Mouse (Mus musculus) forebrain, embryonic 10.5 days (tissue): ENCODE data around the gene Pml. TPM values are rescaled to one million over a fixed set of nuclear protein-coding genes. Genes with fewer than 3 reads are reported as not detected.
"Not testable (repeated sequence)": the region's sequence is repeated elsewhere in the genome, so short reads cannot be mapped to it uniquely, and the experiment has no call there.

Source experiments
- DNase-seq: peaks from one replicate; pipeline ENCODE4 v3.0.0-alpha.2; 2017; ENCODE audit warnings: low spot score; ENCODE audit errors: extremely low spot score
- H3K27ac ChIP-seq: fragments of 300-500 bp; sonication (generic); 2 replicates; pipeline ENCODE4 v1.5.1; 2016; ENCODE audit warnings: mild to moderate bottlenecking
- H3K27me3 ChIP-seq: fragments of 300-500 bp; sonication (generic); 2 replicates; pipeline ENCODE4 v1.6.1; 2016; ENCODE audit warnings: mild to moderate bottlenecking; ENCODE audit not compliant: poor library complexity, severe bottlenecking
- H3K36me3 ChIP-seq: fragments of 300-500 bp; sonication (generic); replicated peaks from 2 replicates; pipeline ENCODE4 v1.6.1; 2016; ENCODE audit warnings: mild to moderate bottlenecking, moderate library complexity
- H3K4me1 ChIP-seq: fragments of 300-500 bp; sonication (generic); 2 replicates; pipeline ENCODE4 v1.6.1; 2016
- H3K4me3 ChIP-seq: fragments of 300-500 bp; sonication (generic); 2 replicates; pipeline ENCODE4 v1.5.1; 2016; ENCODE audit warnings: mild to moderate bottlenecking, moderate library complexity
- H3K9me3 ChIP-seq: fragments of 300-500 bp; sonication (generic); 2 replicates; pipeline ENCODE4 v1.6.1; 2016; ENCODE audit warnings: mild to moderate bottlenecking, moderate library complexity
- WGBS: fragments of 180-500 bp; shearing (Covaris S2); methylation state at CpG from one replicate; pipeline ENCODE4 v1.1.7; 2016; 5-methylcytosine and 5-hydroxymethylcytosine counted together
- polyA plus RNA-seq: library from polyadenylated mRNA; unstranded; fragments of >200 nt; fragmentation: Nextera tagmentation; extraction: Ambion mirVana; gene quantifications from 2 replicates; pipeline ENCODE4 v1.2.1, GENCODE M21; 2016

The Pml gene
- polyA plus RNA-seq, 1 experiment from 2014 or later: 14.4 TPM

DNA sequence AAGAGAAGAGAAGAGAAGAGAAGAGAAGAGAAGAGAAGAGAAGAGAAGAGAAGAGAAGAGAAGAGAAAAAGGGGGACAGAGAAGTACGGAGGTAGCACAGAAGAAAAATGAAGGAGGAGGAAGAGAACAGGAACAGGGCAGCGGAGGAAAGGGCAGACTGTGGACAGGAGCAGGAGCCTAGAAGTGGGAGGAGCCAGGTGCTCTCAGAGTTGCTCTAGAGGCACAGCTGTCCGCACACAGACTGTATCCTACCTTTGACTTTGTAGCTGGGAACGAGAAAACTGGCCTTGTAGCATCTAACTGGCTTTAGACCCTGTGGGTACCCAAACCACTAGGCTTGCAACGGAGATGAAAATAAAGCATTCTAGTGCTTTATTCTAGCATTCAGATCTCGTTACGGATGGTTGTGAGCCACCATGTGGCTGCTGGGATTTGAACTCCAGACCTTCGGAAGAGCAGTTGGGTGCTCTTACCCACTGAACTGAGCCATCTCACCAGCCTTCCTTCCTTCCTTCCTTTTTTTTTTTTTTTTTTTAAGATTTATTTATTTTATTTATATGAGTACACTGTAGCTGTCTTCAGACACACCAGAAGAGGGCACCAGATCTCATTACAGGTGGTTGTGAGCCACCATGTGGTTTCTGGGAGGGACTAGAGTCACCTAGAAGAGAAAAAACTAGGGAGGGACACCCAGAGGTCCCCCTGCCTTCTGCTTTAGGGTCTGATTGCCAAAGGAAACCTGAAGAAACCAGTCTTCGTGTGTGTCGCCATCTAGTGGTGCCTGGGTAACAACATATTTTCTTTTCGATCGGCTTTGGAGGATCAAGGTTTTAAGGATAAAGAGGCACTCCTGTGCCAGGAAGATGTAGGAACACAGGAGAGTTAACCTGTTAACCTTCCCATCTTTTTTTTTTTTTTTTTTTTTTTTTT is 19.1 kb upstream of the Pml start:
- DNase-seq: peak; percentile 59
- Histone ChIP-seq H3K9me3 (no peaks in the 10 kb centered on the region), H3K4me1 (peaks cover 13% of the 10 kb centered on the region), H3K27ac (no peak overlapping the region), H3K27me3 (no peaks in the 10 kb centered on the region), H3K4me3 (no peak overlapping the region), H3K36me3 (no peaks in the 10 kb centered on the region)
- WGBS: 57% methylated on average over 12 of the region's 12 CpGs

DNA sequence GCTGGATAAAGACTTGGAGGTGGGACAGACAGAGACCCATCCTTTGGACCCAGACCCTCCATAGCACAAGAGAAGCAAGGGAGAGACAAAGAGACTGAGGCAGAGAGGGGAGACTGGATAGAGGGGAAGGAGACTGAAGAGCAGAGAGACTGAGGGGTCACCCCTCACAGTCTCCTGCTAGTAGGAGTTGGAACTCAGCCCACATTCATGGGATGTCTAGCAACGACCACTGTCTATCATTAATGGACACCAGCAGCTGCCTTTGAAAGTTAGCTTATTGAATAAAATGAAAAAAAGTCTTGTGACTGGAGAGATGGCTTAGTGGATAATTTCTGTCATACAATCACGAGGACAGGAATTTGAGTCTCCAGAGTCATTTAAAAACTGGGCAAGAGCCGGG is 17.5 kb upstream of the Pml start:
- no peak for DNase-seq
- no peak overlapping the region for H3K4me3 ChIP-seq
- H3K27me3 ChIP-seq: no peaks in the 10 kb centered on the region
- H3K36me3 ChIP-seq: peaks cover 9% of the 10 kb centered on the region
- 86% methylated on average over 3 of the region's 3 CpGs for WGBS
- H3K9me3 ChIP-seq: no peaks in the 10 kb centered on the region
- peak overlapping the region; percentile 20; the same call in 1 of the 2 replicates for H3K27ac ChIP-seq
- peaks cover 9% of the 10 kb centered on the region for H3K4me1 ChIP-seq

DNA sequence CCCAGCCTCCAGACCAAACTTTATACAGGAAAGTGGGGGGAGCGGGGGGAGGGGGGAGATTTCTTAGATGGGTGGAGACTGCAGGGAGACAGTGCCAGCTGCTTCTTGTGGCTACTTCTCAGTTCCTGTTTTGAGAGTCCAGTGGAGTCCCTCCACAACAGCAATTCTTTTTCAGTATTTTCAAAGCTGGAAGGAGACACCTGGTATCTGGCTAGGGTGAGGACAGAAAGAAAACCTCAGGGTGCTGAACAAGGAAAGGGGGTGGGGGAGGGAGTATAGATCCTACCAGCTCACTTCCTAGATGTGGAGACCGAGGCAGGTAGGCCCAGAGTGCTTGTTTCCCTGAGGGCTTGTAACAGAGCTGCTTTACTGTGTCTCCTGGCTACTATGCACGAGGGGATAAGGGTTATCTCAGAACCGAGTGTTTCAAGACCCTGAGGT is 17.0 kb upstream of the Pml start:
- no peak for DNase-seq
- WGBS: 38% methylated on average over 4 of the region's 4 CpGs
- Histone ChIP-seq H3K36me3 (peaks cover 14% of the 10 kb centered on the region), H3K27me3 (no peaks in the 10 kb centered on the region), H3K27ac (peak overlapping the region; percentile 20; the same call in 1 of the 2 replicates), H3K9me3 (no peaks in the 10 kb centered on the region), H3K4me3 (no peak overlapping the region), H3K4me1 (peaks cover 9% of the 10 kb centered on the region)

DNA sequence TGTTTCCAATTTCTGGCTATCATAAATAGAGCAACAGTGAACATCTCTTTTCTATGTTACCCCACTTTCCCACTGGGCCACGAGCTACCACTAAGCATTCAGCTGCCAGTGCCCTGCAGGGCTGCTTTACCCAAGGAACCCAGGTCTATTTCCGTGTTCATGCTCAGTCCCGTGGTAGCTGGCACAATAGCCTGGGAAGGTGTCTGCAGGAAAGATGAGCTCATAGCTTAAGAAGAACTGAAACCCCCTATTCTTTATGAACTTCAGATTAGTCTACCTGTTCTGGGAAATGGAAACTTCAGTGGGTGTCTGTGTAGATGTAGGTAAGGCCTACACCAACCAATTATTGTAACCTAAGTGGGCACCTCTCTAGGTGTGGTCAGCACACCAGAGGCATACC is 15.8 kb upstream of the Pml start:
- 83% methylated on average over 3 of the region's 3 CpGs for WGBS
- Histone ChIP-seq H3K4me1 (peaks cover 9% of the 10 kb centered on the region), H3K27ac (no peak overlapping the region), H3K27me3 (no peaks in the 10 kb centered on the region), H3K36me3 (peaks cover 23% of the 10 kb centered on the region), H3K4me3 (no peak overlapping the region), H3K9me3 (no peaks in the 10 kb centered on the region)
- no peak for DNase-seq

DNA sequence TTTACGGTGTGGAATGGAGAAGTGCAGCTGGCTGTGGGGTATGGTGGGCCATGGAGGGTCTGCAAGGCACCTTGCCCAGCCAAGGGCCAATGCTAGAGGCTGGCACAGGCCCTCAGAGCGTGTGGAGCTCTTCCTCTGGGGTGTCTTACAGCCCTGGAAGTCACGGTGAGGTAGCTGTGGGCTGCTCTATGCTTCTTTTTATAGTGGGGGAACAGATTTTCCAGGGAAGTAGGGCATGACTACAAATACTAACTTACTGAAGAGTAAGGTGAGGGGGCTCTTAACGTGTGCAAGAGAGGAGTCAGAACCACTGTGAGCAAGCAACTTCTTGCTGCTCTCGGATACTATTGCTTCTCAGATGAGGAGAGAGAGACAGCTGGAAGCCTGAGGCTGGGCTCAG is 12.9 kb upstream of the Pml start:
- 94% methylated on average over 5 of the region's 5 CpGs for WGBS
- no peak for DNase-seq
- Histone ChIP-seq H3K9me3 (no peaks in the 10 kb centered on the region), H3K27ac (no peak overlapping the region), H3K4me1 (peaks cover 9% of the 10 kb centered on the region), H3K27me3 (no peaks in the 10 kb centered on the region), H3K36me3 (peaks cover 50% of the 10 kb centered on the region), H3K4me3 (no peak overlapping the region)

DNA sequence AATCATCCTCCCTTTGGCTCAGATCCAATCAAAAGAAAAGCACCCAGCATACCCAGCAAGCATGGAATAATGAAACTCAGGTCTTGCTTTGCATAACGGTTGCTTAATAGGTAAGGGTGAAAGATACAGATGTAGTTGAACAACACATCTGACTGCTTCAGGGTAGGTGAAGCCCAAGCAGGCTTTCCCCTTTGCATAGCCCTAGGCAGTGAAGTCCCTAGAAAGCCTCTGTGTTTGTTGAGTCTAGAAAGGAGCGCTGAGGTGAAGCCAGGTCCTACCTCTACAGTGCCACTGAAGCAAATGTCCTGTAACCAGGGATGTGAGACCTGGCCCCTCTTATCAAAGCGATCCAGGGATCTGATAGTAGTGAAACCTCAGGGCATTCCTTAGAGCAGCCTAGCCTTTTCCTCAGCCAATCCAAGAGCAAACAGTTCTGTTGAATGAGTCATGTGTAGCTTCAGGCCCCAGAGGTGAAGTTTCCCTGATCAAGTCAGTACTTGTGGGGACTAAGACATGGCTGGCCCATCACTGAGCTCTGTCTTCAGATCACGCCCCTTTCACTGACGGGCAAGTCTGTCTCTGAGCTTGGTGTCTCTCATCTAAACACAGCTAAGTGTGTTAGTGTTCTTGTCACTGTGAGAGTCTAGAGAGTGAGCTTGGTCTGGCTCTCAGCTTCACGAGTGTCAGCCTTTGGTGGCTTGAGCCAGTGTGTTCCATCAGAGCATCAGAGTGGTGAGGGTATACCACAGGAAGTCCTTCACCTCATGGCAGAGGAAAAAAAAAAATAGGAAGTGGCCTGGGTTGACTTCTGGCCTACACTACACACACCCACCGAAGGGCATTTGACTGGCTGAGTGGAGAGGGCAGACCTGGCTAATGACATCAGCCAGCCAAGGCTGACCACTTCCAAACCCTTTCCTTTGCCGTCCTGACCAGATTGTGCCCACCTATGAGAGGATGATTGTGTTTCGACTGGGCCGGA is 6.4 kb upstream of the Pml start:
- Histone ChIP-seq H3K4me1 (peaks cover 24% of the 10 kb centered on the region), H3K36me3 (peaks cover 45% of the 10 kb centered on the region), H3K4me3 (no peak overlapping the region), H3K9me3 (no peaks in the 10 kb centered on the region), H3K27me3 (no peaks in the 10 kb centered on the region), H3K27ac (no peak overlapping the region)
- 92% methylated on average over 10 of the region's 10 CpGs for WGBS
- DNase-seq: no peak

DNA sequence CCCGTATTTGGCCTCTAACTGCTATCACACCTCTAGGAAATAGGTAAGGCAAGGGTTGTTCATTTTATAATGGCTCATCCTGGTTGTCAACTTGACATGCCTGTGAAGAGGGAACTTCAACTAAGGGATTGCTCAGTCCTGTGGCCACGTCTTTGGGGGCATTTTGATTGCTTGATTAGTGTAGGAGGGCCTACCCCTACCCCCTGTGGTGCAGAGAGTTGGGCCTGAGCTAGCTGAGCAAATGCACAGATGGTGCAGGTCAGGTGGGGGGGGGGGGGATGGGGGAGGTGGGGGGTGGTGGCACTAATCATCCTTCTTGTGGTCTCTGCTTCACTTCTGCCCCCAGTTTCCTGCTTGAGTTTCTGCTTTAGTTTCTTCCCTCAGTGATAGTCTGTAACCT is 5.5 kb upstream of the Pml start:
- 66% methylated on average over 2 of the region's 2 CpGs for WGBS
- Histone ChIP-seq H3K4me1 (peaks cover 27% of the 10 kb centered on the region), H3K36me3 (peaks cover 38% of the 10 kb centered on the region), H3K4me3 (no peak overlapping the region), H3K27ac (no peak overlapping the region), H3K27me3 (no peaks in the 10 kb centered on the region), H3K9me3 (no peaks in the 10 kb centered on the region)
- DNase-seq: no peak

DNA sequence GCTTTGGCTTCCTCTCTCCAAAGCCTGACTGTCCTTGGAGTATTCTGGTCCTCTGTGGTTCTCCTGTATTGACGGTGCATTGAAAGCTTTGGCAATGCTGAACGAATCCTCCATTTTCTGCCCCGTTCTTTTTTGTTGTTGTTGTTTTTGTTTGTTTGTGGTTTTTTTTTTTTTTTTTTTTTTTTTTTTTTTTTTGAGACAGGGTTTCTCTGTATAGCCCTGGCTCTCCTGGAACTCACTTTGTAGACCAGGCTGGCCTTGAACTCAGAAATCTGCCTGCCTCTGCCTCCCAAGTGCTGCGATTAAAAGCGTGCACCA is 4.2 kb upstream of the Pml start:
- 70% methylated on average over 5 of the region's 5 CpGs for WGBS
- peak overlapping the region; percentile 93 for H3K4me3 ChIP-seq
- H3K9me3 ChIP-seq, H3K27me3 ChIP-seq, DNase-seq: not testable (repeated sequence)
- peak overlapping the region; percentile 88; the same call in 1 of the 2 replicates for H3K27ac ChIP-seq
- H3K36me3 ChIP-seq: peaks cover 26% of the 10 kb centered on the region
- H3K4me1 ChIP-seq: peaks cover 40% of the 10 kb centered on the region

DNA sequence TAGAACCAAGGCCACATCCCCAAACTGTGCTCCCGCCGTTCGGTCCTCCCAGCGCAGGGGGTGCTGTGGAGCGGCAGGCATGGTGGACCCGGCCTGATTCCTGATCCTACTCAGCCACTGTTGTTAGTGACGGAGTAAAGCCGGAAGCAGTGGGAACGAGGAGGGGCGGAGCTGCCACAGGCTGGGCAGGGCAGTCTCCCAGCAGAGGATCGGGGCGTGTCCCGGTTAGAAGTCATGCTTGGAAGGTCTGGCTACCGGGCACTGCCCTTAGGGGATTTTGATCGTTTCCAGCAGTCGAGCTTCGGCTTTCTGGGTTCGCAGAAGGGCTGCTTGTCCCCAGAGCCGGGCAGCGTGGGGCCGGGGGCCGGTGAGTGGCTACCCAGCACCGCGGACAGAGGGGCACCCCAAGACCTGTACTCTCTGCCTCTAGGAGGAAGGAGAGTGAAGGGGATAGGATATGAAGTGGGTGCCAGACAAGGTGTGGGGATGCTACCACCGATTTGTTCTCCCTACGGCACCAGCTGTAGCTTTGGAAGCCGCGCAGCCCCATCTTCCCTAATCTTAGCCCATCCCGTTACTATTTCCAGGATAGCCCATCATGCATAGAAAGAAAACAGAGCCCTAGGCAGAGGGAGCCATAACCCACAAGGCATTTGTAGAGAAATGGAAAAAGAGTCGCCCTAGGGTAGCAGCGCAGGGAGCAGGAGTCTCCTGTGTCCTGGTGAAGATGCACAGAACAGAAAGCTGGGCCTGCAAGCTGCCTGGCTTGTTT is 3.6 kb upstream of the Pml start, which contains the start of gene Stoml1:
Stoml1 (plus strand) TSS at position 132 of the 772 bp plus-strand sequence.
- Histone ChIP-seq H3K27ac (peak within 1 kb of the TSS; percentile 88), H3K9me3 (no peaks in the 10 kb centered on the region), H3K4me1 (peaks cover 46% of the 10 kb centered on the region), H3K4me3 (peak within 1 kb of the TSS; percentile 93), H3K27me3 (no peaks in the 10 kb centered on the region), H3K36me3 (peaks cover 21% of the 10 kb centered on the region)
- peak; percentile 96 for DNase-seq
- WGBS: 1% methylated on average over 31 of the region's 31 CpGs

DNA sequence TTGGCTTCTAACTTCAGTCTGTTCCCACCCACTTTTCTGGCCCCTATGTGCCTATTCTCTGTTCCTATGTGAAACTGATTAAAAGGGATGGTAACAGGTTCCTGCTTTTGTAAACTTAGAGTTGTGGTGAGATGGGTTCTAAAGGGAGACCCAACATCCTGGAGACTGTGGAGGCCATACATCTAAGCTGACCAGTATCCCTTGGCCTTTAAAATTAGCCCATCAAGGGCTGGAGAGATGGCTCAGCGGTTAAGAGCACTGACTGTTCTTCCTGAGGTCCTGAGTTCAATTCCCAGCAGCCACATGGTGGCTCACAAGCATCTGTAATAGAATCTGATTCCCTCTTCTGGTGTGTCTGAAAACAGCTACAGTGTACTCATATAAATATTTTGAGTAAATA is 1.1 kb upstream of the Pml start:
- not testable (repeated sequence) for H3K4me3 ChIP-seq, H3K27me3 ChIP-seq, DNase-seq, H3K27ac ChIP-seq, H3K9me3 ChIP-seq, H3K36me3 ChIP-seq
- peaks cover 64% of the 10 kb centered on the region for H3K4me1 ChIP-seq
- 82% methylated on average over 1 of the region's 1 CpGs for WGBS

DNA sequence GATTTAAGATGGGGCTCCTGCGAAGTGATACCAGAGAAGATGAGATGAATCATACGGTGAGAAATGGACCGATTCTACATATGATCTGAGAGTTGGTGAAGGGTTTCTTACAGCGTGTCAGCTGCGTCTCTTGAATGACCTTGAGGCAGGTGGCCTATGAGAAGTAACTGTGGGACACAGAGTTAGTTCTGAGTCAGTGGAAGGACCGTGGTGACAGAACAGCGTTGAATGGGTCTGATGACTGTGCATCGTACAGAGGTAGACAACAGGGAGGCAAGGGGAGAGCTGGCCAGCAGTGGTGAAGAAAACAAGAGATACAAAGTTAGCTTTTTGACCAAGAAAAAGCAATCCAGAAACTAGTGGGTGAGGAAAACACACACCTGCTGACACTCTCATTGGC is 736 bp upstream of the Pml start:
- Histone ChIP-seq H3K27me3 (no peaks in the 10 kb centered on the region), H3K4me1 (peaks cover 64% of the 10 kb centered on the region), H3K4me3 (peak overlapping the region; percentile 60), H3K27ac (peak overlapping the region; percentile 88), H3K9me3 (no peaks in the 10 kb centered on the region), H3K36me3 (peaks cover 7% of the 10 kb centered on the region; the same call in 1 of the 2 replicates)
- 79% methylated on average over 8 of the region's 8 CpGs for WGBS
- DNase-seq: no peak

DNA sequence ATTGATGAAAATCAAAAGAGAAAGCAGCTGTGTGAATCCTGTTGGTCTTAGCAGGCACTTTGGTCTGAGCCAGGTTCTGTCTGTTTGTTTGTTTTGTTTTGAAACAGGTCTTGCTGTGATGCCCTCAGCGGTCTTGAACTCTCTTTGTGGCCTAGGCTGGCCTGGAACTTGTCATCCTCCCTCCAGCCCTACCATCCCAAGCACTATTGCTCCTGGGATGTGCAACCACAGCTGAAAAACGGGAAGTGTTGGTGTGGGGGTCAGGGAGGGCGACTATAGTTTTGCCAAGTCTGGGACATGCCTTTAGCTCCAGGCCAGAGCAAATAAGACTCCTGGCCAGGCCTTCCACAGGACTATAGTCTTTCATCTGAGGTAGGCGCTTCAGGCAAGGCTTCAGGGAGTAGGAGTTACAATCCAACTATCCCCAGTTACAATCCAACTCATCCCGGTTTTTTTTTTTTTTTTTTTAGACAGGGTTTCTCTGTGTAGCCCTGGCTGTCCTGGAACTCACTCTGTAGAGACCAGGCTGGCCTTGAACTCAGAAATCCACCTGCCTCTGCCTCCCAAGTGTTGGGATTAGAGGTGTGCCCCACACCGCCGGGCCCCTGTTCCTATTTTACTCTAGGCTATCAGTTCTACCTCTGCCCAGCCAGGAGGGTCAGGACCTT is 706 bp downstream of the Pml start:
- H3K4me3 ChIP-seq: peak overlapping the region; percentile 60
- H3K27ac ChIP-seq: peak overlapping the region; percentile 88
- H3K36me3 ChIP-seq: peaks cover 9% of the 10 kb centered on the region; the same call in 1 of the 2 replicates
- no peaks in the 10 kb centered on the region for H3K9me3 ChIP-seq
- no peak for DNase-seq
- H3K27me3 ChIP-seq: no peaks in the 10 kb centered on the region
- WGBS: 53% methylated on average over 7 of the region's 7 CpGs
- peaks cover 52% of the 10 kb centered on the region for H3K4me1 ChIP-seq
